Mouse (Mus musculus) yolk sac, embryonic 10.5 days (tissue): Measurements from ENCODE around the gene Rasl10b.

Experiments used
- DNase-seq: peaks from one replicate; pipeline ENCODE4 v3.0.0-alpha.2; 2017; ENCODE audit warnings: low spot score

Gene Rasl10b

DNA sequence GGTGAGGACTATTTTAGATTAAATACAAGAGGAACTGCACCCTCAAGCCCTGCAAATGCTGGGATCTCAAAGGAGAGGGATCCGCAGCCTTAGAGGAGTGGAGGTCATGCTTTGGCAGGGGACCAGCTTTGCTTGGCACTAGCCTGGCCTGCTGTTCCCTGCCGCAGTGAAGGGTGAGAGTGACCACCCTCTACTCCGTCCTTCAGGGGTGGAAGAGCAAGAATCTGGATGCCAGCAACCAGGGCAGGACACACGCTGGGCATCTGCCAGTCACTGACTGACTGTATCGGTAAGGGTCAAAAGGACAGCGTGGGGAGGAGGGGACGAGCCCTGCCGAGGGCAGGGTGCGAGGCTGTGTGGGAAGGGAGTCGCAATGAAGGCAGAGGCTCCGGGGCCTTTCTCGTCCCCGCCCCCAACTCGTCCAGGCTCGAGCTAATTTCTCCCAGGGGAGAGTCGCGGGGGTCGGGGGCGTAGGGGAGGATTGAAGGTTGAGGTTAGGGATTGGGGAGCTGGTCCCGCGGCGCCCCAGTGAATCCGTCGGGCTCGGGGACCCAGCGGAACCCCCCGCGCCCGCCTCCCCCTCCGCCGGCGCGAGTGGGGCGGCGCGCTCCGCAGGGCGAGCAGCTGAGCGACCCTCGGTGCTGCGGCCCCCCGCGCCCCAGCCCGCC is at the start of gene Rasl10b:
Gene Rasl10b, plus strand, starts transcription at position 51 of the 668 bp plus-strand sequence.
- DNase-seq, result peak; percentile 20

DNA sequence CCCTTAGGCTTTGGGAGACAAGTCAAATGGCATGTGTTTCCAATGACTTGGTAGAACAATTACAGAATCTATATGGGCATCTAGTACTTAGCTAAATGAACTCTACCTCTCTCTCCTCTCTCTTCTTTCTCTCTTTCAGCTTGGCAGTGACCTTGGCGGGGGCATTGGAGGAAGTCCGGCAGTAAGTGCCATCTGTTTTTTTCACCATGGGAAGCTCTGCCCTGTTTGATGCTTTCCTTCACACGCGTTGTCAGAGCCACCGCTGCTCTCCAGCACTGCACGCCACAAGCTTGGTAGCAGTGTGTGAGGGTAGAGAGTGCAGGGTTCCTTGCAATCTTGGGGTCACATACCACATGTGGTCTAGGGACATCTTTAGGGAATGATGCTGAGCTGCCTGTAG is 44.3 kb upstream of the Rasl10b start:
- DNase-seq, result no peak

DNA sequence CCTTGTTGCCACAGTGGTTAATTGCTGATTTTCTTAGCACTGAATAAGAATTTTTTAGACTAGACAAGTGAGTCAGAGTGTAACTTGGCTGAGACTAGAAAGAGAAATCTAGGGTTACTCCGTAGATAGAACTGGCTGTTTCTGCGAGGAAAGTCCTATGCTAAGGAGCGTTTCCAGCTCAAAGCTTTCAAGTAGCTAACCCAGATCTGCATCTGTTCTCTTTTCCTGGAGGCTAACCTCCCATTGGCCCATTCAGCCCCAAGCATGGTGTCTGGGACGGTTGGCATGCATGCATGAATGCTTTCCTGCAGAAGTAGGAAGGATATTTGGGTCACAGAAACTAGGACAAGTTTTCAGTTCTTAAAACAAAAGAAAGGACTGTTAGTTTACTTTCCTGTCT is 37.7 kb upstream of the Rasl10b start:
- DNase-seq, result no peak

DNA sequence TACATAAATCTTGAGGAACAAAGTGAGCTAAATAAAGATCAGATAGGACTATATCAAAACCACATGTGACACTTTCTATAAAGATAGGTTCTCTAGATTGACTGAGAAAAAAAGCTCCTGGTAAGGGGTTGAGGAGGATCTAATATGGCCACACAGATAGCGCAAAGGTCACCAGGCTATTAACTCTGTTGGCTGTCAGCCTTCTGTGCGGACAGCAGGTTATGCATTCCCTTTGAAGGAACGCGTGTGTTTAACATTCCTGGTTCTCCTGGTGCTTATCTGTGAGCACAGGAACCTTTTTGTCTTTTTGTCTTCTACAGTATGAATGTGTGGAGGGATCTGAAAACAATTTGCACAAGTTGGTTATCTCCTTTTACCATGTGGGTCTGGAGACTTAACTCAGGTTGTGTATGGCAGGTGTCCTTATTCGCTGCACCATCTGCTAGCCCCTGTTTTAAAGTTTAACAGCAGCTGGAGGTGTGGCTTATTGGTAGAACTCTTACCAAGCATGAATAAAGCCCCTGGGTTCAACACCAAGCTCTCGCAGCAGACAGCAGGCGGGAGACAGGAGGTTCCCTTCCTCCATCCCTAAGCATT is 29.1 kb upstream of the Rasl10b start:
- peak; percentile 30 for DNase-seq

DNA sequence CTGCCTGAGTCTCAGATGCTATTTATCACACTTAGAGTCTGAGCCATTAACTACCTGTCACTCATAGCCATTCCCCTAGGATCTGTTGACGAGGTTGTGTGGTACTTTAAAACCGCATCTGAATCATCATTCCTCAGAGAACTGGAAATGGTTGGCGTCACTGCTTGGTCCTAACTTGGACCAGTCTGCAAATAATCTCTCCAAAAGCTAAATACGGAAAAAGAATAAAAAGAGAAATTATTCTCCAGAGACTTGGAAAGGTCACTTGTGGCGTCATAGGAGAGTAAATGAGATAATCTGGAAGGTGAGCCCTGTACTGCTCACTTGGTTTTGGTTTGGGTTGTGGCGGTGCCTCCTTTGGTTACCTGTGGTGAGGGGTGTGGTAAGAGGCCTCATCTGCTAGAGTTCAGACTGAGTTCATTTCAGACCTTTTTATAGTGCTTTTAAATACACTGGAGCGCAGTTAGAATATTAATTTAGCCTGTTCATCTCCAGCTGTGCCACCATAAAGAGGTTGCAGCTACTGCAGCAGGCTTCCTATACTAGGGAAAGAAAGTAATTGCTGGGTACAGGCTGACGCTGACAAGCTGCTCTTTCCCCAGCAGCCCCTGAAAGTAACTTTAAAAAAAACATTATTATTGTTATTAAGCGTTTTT is 25.9 kb upstream of the Rasl10b start:
- no peak for DNase-seq

DNA sequence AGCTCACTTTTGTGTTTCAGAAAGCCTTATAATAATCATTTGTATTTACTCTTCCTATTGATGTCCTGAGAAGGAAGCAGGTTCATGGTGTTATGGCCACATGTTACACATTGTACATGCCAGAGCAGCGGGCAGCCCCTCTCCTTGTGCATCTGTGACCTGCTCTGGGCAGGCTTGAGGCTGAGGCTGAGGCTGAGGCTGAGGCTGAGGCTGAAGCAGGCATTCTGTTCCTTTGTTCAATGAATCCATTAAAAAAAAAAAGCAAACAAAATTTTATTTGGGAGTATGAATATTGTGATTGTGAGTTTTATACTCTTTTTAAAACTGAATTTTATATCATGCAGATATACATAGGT is 25.4 kb upstream of the Rasl10b start:
- no peak for DNase-seq

DNA sequence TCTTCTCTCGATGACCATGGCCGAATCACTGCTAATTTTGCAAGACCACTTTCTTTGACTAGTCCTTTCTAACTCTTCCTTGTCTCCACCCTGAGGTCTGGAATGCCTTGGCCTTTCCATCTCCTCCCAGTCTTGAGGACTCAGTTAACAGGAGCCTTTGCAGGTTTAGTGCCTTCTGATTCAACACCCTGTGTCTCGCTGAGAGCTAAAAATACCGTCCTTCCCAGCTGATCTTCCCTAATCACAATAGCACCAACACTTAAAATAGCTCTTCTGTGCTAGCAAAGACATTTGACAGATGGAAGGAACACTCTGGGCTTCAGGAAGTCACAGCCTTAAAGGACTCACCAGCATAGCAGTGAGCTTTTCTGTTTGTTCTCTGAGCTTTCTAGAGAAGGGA is 15.9 kb upstream of the Rasl10b start:
- DNase-seq, result no peak

DNA sequence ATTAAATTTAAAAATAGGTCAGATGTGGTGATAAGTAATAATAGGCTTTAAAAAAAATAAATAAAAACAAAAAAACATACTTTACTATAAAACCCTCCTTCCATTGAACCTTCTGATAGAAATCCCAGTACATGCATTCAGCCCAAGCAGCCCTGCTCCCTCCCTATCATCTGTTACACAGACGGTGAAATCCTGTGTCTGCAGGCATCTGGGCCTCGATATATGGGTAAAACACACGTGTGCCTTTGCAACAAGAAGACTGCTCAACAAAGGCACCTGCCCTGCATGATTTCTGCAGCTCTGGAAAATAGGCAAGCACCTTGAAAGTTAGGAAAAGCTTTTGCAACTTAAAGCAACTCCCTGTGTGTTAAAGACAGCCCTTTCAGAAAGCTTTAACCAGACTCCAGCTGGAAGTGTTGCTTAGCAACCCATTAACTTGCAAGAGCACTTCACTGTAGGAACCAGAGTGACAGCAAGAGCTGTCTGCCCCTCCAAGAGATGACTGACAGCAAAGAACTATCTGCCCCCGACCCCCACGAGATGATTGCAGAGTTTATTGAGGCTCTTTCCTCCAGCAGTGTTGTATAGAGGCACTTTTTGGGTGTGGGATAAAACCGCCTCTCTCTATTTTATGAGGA is 14.0 kb upstream of the Rasl10b start:
- DNase-seq, result no peak

DNA sequence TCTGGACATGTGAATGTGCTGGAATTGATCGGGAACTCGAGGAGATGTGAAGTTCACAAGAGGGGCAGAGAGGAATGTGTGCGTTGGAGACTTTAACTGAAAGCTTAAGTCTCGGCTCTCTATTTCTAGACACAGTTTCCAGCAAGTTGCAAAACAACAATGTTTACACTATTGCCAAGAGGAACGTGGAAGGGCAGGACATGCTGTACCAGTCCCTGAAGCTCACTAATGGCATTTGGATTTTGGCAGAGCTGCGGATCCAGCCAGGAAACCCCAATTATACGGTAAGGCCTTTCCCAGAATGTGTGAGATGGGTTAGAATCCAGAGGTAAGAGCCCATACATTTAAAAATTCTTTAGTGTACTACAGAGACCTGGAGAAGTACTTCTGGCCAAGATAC is 11.3 kb upstream of the Rasl10b start:
- no peak for DNase-seq

DNA sequence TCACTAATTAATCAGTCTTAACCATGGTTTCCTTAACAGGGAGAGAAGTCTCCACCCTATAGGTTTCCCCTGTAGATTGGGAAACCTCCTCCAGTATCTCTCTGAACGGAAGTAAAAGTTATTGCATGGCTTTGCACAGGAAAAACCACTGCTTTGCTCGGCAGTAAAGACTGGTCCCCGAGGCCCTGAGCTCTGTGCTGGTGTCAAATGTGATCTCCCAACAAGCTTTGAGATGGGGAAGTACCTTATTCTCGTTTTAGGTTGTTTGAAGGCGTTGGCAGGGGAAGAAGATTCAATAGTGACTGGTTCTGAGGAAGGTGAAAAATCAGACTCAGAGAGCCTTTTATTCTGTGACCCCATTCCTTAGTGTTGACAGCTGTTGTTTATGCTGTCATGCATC is 10.2 kb upstream of the Rasl10b start:
- no peak for DNase-seq

DNA sequence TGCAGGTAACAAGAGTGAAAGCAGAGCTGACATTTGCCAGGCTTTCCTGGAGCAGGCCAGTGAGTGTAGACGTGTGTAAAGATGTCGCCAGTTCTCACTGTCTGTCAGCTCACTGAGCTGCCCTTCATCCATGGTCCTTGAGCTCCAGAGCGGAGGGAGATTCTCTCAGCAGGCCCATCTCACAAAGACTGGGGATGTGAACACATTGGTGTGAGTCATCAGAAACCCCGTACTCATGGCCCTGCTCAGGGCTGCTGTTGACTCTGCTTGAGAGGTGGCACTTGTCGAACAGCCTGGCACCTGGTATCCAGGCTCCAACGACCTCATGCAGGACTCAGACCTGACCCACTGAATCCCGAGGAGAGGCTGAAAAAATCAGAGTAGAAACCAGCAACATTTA is 5.2 kb upstream of the Rasl10b start:
- DNase-seq, result no peak

DNA sequence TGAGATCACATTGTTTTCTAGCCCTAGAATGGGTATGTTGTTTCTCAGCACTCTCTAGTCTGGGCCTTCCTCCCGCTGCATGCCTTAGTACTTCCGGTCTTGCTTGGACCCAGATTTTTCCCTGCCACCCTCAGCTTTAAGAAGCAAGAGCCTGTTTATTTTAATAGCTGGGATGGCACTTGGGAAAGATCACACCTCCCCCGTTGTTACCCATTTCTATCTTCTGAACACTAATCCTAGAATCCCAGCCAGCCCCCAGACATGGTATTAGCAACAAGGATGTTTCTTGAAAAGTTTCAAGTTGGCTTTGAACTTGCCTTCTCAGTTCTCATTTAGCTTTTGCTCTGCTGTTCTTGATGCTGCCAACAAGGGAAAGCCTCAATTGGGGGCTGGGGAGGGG is 2.5 kb upstream of the Rasl10b start:
- DNase-seq, result no peak

DNA sequence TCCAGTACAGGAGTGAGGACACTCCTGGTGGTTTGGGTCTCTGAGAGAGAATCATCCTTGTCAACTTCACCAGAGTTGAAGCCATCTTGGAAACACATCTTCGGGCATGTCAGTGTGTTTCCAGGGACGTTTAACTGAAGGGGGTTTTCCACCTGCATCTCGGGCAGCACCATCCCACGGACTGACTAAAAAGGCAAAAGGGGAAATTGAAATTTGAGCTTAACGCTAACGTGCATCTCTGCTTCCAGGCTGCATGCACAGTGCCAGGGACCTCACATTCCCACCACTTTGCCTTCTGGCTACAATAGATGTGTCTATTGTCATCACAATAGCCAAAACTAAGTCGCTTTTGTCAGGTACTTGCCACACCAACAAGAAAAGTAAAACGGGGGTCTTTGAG is 695 bp upstream of the Rasl10b start:
- no peak for DNase-seq

DNA sequence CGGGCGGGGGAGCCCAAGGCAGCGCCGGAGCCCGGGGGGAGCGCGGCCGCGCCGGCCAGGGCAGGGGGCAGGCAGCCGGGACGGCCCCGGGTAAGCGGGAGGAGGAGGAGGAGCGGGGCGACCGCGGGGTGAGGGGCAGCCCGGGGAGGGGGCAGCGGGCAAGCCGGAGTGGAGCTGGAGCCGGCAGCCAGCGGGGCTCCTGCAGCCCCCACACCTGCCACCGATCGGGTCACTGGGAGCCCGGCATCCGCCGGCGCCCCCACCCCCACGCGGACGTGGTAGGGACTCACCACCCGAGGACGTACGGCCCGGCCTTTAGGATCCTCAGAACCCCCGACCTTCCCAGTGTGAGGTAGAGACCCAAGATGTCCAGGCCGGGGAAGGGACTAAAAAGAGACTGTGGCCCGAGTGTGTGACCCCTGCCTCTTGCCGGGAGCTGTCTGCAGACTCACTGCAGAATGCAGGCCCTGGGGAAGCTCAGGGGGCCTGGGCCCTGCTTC is 905 bp downstream of the Rasl10b start:
- DNase-seq, result no peak

DNA sequence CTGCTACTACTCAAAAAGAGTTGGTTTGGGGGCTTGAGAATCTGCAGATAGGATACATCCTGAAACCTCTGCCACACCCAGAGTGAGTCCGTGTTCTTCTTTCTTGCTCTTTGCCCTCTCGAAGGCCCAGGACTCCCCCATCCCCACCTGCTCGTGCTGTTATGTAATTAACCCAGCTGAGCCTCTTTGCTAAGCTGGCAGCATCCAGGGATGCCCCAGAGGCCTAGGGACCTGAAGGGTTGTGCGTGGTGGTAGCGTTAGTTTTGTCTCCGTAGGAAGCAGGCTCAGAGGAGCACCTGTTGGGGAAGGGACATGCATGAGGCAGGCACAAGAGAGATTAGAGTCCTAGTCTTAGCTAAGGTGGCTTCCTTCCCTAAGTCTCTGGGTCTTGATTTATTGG is 1.6 kb downstream of the Rasl10b start:
- DNase-seq, result no peak

DNA sequence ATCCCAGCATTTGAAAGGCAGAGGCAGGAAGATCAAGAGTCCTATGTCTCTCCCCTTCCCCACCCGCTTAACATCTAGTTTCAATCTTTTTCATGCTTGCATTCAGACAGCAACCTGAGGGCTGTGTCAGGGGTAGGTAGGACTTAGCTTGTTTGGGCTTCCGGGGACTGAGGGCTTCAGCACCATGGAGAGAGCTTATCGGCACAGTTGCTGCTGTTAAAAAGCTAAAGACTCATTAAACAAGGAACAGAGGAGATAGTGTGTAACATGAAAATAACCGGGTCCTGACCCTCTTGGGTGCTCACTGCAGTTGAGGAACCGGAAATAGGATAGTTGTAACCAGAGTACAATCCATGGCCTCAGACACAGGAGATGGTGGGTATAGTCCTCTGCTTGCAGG is 8.1 kb downstream of the Rasl10b start:
- DNase-seq, result peak; percentile 72

DNA sequence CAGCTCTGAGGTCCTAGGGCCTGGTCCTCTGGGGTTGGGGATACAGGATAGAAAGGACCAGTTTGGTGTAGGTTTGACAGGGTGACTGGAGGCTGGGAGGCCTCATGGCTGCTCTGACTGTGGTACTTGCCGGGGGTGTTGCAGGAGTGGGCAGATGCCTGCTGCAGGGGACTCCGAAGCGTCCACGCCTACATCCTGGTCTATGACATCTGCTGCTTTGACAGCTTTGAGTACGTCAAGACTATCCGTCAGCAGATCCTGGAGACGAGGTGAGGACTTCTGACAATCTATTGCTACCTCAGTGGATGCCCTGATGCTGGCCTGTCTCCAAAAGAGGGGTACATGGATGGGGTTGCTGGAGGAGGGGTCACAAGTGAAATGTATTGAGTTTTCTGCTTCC is 8.8 kb downstream of the Rasl10b start:
- DNase-seq, result no peak

DNA sequence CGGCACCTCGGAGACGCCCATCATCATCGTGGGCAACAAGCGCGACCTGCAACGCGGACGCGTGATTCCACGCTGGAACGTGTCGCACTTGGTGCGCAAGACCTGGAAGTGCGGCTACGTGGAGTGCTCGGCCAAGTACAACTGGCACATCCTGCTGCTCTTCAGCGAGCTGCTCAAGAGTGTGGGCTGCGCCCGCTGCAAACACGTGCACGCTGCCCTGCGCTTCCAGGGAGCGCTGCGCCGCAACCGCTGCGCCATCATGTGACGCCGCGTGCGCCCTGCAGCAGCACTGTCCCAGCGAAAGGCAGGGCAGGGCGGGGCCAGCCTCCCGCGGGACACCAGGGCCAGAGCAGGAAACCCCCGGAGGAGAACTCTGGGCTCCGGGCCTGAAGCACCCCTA is 9.6 kb downstream of the Rasl10b start:
- DNase-seq, result no peak

DNA sequence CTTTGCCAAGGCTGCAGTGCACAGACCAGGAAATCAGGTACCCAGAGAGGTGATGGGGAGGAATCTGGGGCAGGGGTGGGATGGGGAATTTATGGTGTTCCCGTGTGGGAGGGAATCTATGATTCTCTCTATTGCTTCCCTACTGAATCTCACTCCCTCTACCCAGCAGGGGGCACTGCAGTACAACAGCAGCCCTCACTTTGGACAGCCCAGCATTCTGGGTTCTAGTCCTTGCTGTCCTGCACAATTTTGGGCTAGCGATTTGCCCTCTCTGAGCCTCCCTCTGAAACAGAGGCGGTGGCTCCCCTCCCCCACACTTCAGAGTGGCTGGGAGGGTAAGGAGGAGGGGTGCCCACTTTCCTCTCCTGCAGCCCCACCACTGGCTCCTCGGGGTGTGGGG is 11.4 kb downstream of the Rasl10b start:
- DNase-seq, result no peak

DNA sequence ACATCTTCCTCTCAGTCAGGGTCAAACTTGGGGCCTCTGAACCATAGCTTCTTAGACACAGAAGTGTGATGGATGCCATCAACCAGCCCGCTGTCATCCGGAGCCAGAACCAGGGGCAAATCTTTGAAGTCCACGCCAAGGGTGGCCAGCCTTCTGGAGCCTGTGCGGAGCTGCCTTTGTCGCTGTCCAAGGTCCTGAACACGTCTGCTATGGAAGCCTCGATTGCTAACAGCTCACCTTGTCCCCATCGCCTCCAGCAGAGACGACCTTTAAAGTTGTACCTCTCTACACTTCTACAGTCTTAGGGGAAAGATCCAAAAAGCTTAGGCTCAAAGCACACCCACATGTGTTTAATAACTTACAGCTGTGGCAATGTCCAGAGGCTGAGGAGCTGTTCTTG is 12.4 kb downstream of the Rasl10b start:
- DNase-seq, result peak; percentile 50

DNA sequence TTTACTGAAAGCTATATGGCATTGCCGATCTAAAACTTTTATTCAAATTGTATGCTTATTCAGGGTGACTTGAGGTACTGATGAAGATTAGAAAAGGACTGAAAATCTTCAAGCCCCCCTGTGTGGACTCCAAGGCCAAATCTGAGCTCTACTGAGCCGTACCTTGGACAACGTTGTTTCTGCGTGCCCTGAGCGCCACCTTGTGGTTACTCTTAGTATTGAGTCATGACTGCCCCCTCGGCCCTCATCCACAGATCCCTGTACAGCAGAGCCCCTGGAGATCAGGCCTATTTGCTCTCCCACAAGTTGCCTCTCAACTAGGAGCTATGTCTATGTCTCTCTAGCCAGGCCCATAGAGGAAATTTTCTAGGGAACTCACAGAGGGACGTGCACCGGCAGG is 15.7 kb downstream of the Rasl10b start:
- peak; percentile 45 for DNase-seq

DNA sequence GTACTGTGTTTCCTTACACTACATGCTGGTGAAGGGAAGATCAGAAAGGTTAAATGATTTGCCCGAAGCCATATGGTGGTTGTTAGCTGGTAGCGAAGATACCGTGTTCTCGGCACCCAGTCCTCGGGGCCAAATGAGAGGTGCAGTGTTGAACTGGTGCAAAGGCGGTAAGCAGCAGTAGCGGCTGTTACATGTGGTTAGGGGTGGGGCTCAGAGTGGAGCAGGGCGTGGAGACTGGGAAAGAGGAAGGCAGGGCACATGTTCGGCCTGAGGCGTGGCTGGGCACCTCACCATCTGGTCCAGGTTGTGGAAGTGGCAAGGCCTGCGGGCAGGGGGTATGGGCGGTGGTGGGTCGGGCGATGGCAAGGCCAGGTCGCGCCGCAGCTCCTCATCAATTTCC is 18.0 kb downstream of the Rasl10b start:
- no peak for DNase-seq

DNA sequence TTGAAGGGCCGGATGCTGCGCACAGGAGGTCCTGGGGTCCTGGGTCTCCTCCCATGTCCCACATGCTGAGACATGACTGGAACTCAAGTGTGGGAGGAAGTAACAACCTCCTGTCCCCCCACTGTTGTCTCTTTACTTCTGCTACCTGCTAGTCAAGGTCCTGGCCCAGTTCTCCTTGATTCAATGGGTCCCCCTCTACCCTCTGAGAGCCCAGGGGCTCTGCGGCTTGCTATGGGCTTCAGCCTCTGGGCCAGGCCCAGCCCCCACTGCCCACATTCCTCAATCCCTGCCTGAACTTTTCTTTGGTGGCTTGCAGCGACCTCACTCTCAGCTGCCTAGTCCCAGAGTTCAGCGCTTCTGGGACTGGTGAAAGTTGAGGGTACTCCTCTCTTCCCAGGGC is 20.4 kb downstream of the Rasl10b start, which contains the start of gene Gas2l2:
Gene Gas2l2, minus strand, starts transcription at position 101 of the 400 bp plus-strand sequence.
- no peak for DNase-seq
